Mouse (Mus musculus) heart, adult 2 months (tissue): Measurements from ENCODE around the gene Gcg. TPM values are rescaled to one million over a fixed set of nuclear protein-coding genes. Genes with fewer than 3 reads are reported as not detected.
A peak's percentile ranks its signal among the peaks of the same experiment; 100 is the strongest.

Experiments
- DNase-seq, 2 experiments: peaks; one replicate each; pipeline ENCODE4 v3.0.0; 2021
- H3K27ac ChIP-seq: fragments of 200-600 bp; 2 replicates; pipeline ENCODE4 v1.8.1; 2022
- H3K27me3 ChIP-seq: fragments of 200-500 bp; 2 replicates; pipeline ENCODE4 v1.6.1; 2012; ENCODE audit warnings: mild to moderate bottlenecking, low read length, inconsistent platforms, mixed read lengths; ENCODE audit not compliant: control insufficient read depth, insufficient read depth
- H3K36me3 ChIP-seq: fragments of 200-500 bp; 2 replicates; pipeline ENCODE4 v1.6.1; 2012; ENCODE audit warnings: low read length, inconsistent platforms; ENCODE audit not compliant: control insufficient read depth, insufficient read depth
- H3K4me1 ChIP-seq: fragments of 200-500 bp; 2 replicates; pipeline ENCODE4 v1.6.1; 2011; ENCODE audit warnings: low read length; ENCODE audit not compliant: control insufficient read depth, insufficient read depth
- H3K4me3 ChIP-seq: fragments of 200-600 bp; 2 replicates; pipeline ENCODE4 v1.8.1; 2022
- H3K79me2 ChIP-seq: fragments of 200-500 bp; replicated peaks from 2 replicates; pipeline ENCODE4 v1.6.1; 2012; ENCODE audit warnings: mild to moderate bottlenecking, inconsistent platforms, low read length, moderate library complexity, mixed read lengths; ENCODE audit not compliant: control insufficient read depth, insufficient read depth
- H3K9ac ChIP-seq: fragments of 200-500 bp; 2 replicates; pipeline ENCODE4 v1.6.1; 2012; ENCODE audit warnings: low read depth, mild to moderate bottlenecking, control low read depth, inconsistent platforms, low read length, mixed read lengths
- CTCF ChIP-seq: fragments of 200-600 bp; IDR thresholded peaks from 2 replicates; pipeline ENCODE4 v1.8.1; 2022; ENCODE audit warnings: antibody characterized with exemption, mild to moderate bottlenecking, moderate library complexity
- EP300 ChIP-seq: fragments of 200-500 bp; IDR thresholded peaks from 2 replicates; pipeline ENCODE4 v1.6.1; 2011; ENCODE audit warnings: low read depth, low read length, control low read depth; ENCODE audit not compliant: insufficient read depth
- POLR2A ChIP-seq: fragments of 200-500 bp; IDR thresholded peaks from 2 replicates; pipeline ENCODE4 v1.6.1; 2011; ENCODE audit warnings: mild to moderate bottlenecking, low read depth, low read length, control low read depth; ENCODE audit not compliant: insufficient read depth
- WGBS: fragments of 180-500 bp; shearing (Covaris S2); methylation state at CpG from one replicate; pipeline ENCODE4 v1.1.7; 2018; 5-methylcytosine and 5-hydroxymethylcytosine counted together
- intact Hi-C: fragments of 180-260 bp; cut with DNase I; formaldehyde crosslinking; loops from one replicate; pipeline ENCODE4 v1.15.1; 2025
- polyA plus RNA-seq: library from polyadenylated mRNA; depleted of rRNA; stranded (reverse); fragments of >200 nt; gene quantifications from 2 replicates; pipeline ENCODE4 v1.2.3, GENCODE M21; 2012
- total RNA-seq, 2 experiments: library from RNA; stranded (reverse); gene quantifications; 2 replicates each; pipeline ENCODE4 v1.2.3; 2021

Gcg gene
- total and polyA plus RNA-seq, 3 experiments: not detected

- Histone ChIP-seq H3K4me1 (no peaks in the 10 kb centered on the region), H3K27me3 (no peaks in the 10 kb centered on the region), H3K9ac (no peak overlapping the region), H3K27ac (no peak overlapping the region), H3K4me3 (no peak overlapping the region), H3K36me3 (no peaks in the 10 kb centered on the region), H3K79me2 (no peaks in the 10 kb centered on the region)
- intact Hi-C loops: no loop called here
- TF ChIP-seq EP300 (no peak), CTCF (no peak), POLR2A (no peak)
- 80% methylated on average over 5 of the region's 5 CpGs for WGBS
- DNase-seq: no peak
Measured at GRCm38 (mm10) chr2:62497333-62498002, 14.0 kb upstream of the Gcg start.

- H3K36me3 ChIP-seq: no peaks in the 10 kb centered on the region
- no peaks in the 10 kb centered on the region for H3K4me1 ChIP-seq
- H3K79me2 ChIP-seq: no peaks in the 10 kb centered on the region
- intact Hi-C loops: no loop called here
- H3K9ac ChIP-seq: no peak overlapping the region
- no peak overlapping the region for H3K4me3 ChIP-seq
- TF ChIP-seq POLR2A: no peak
- TF ChIP-seq EP300: no peak
- no peak for TF ChIP-seq CTCF
- 40% methylated on average over 4 of the region's 4 CpGs for WGBS
- no peaks in the 10 kb centered on the region for H3K27me3 ChIP-seq
- H3K27ac ChIP-seq: no peak overlapping the region
- DNase-seq: no peak
Measured at GRCm38 (mm10) chr2:62495407-62495806, 12.0 kb upstream of the Gcg start.

- intact Hi-C loops: no loop called here
- TF ChIP-seq EP300: no peak
- TF ChIP-seq CTCF: no peak
- no peak for TF ChIP-seq POLR2A
- 64% methylated on average over 6 of the region's 6 CpGs for WGBS
- Histone ChIP-seq H3K9ac (no peak overlapping the region), H3K4me1 (no peaks in the 10 kb centered on the region), H3K27ac (no peak overlapping the region), H3K27me3 (no peaks in the 10 kb centered on the region), H3K79me2 (no peaks in the 10 kb centered on the region), H3K4me3 (no peak overlapping the region), H3K36me3 (no peaks in the 10 kb centered on the region)
- DNase-seq: no peak
Measured at GRCm38 (mm10) chr2:62489832-62490231, 6.4 kb upstream of the Gcg start.

GRCm38 (mm10) chr2:62484906-62485305 is 1.5 kb upstream of the Gcg start:
- intact Hi-C loops: no loop called here
- DNase-seq: no peak
- Histone ChIP-seq H3K9ac (no peak overlapping the region), H3K4me3 (no peak overlapping the region), H3K27me3 (no peaks in the 10 kb centered on the region), H3K4me1 (no peaks in the 10 kb centered on the region), H3K79me2 (no peaks in the 10 kb centered on the region), H3K36me3 (no peaks in the 10 kb centered on the region), H3K27ac (no peak overlapping the region)
- 84% methylated on average over 3 of the region's 3 CpGs for WGBS
- no peak for TF ChIP-seq POLR2A
- 0 out of 2 replicates have a peak, but pooled peaks have one; percentile 13 for TF ChIP-seq CTCF
- TF ChIP-seq EP300: no peak

- no peak for TF ChIP-seq EP300
- no peak for TF ChIP-seq CTCF
- no peak for TF ChIP-seq POLR2A
- intact Hi-C loops: no loop called here
- Histone ChIP-seq H3K27me3 (no peaks in the 10 kb centered on the region), H3K36me3 (no peaks in the 10 kb centered on the region), H3K4me1 (no peaks in the 10 kb centered on the region), H3K27ac (no peak overlapping the region), H3K79me2 (no peaks in the 10 kb centered on the region), H3K4me3 (no peak overlapping the region), H3K9ac (no peak overlapping the region)
- no peak for DNase-seq
- WGBS: 83% methylated on average over 9 of the region's 9 CpGs
Measured at GRCm38 (mm10) chr2:62480285-62481198, 2.9 kb downstream of the Gcg start.

- H3K4me3 ChIP-seq: no peak overlapping the region
- no peaks in the 10 kb centered on the region for H3K36me3 ChIP-seq
- no peak for TF ChIP-seq EP300
- no peak for TF ChIP-seq POLR2A
- no peak for TF ChIP-seq CTCF
- H3K9ac ChIP-seq: no peak overlapping the region
- intact Hi-C loops: no loop called here
- no peaks in the 10 kb centered on the region for H3K79me2 ChIP-seq
- H3K27me3 ChIP-seq: no peaks in the 10 kb centered on the region
- no peaks in the 10 kb centered on the region for H3K4me1 ChIP-seq
- whole genome bisulfite sequencing: 34% methylated on average over 9 of the region's 9 CpGs
- no peak overlapping the region for H3K27ac ChIP-seq
- peak in 1 of 2 experiments; percentile 26 for DNase-seq
Measured at GRCm38 (mm10) chr2:62469551-62469950, 13.9 kb downstream of the Gcg start.
